Mouse (Mus musculus): ENCODE results near the gene Ablim1. TPM values are rescaled to one million over a fixed set of nuclear protein-coding genes. Genes with fewer than 3 reads are reported as not detected.
A peak's percentile ranks its signal among the peaks of the same experiment; 100 is the strongest.

Ablim1 gene
- polyA plus RNA-seq, 1 experiment = 110 TPM

DNA sequence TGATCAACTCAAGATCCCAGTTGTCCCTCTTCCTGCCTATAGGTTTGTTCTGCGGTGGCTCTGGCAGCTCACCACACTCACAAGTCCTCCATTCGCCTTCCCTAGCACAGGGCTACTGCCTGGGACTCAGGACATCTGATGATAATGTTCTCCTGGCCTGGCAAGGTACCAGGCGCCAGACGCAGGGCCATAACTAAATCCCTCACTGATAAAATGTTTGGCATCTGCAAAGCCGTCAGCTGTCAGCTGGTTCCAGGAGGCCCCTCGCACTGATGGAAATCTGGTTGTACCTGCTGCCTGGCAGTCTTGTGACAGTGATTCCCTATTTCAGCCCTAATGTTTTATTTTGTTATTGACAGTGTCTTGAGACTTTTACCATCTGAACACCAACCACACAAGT lies 74.5 kb downstream of the Ablim1 start:
- H3K27ac ChIP-seq (ENCODE audit: insufficient read depth, low read length) = peak overlapping the region; percentile 97
- peak; percentile 59 for DNase-seq
- H3K27me3 ChIP-seq (ENCODE audit: control insufficient read depth, insufficient read depth, low read length) = no peaks in the 10 kb centered on the region

DNA sequence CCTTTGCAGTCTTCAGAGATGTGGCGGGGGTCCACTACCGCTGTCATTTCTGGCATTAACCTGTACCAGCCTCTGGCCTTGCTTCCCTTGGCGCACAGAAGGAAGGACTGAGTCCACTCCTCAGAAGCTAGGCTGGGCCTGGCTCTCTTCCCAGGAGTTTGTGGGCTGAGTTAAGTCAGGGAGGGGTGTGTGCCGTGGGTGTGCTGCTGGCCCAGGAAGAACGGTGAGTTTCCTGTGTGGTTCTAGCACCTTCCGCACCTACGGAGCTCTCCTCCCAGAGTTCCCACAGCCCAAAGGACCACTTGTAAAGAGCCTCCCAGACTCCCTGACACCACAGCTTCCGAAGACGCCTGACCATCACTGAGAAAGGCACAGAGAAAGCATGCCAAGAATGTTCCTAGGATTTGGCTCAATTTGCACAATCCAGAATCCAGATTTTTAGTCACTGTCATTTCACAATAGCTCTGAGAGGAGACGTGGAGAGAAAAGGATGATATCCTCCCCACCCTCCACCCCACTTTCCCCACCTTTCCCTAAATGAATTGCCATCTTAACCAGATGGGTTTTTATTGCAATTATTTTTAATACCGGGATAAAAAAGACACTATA lies 75.4 kb downstream of the Ablim1 start:
- TF ChIP-seq CTCF (IDR thresholded peaks at IDR 0.05; ENCODE audit: borderline replicate concordance, insufficient read depth, low read depth, low read length) (no peak), POLR2A (IDR thresholded peaks at IDR 0.05; ENCODE audit: borderline replicate concordance, insufficient read depth, low read length) (0 out of 2 replicates have a peak, but pooled peaks have one; percentile 39)
- DNase-seq = peak; percentile 90 to 92
- peak overlapping the region; percentile 97 for H3K27ac ChIP-seq (ENCODE audit: insufficient read depth, low read length)
- peaks cover 35% of the 10 kb centered on the region for H3K4me1 ChIP-seq (ENCODE audit: control insufficient read depth, insufficient read depth, low read length)
- peak overlapping the region; percentile 74 for H3K4me3 ChIP-seq (replicated peaks; ENCODE audit: insufficient read depth, low read depth, low read length)
- WGBS = 5% methylated on average over 11 of the region's 11 CpGs
- no peaks in the 10 kb centered on the region for H3K27me3 ChIP-seq (ENCODE audit: control insufficient read depth, insufficient read depth, low read length)

More for the DNA sequence above, 74.5 kb downstream of the Ablim1 start:
- WGBS = 24% methylated on average over 6 of the region's 6 CpGs
- Histone ChIP-seq H3K4me1 (ENCODE audit: control insufficient read depth, insufficient read depth, low read length) (peaks cover 32% of the 10 kb centered on the region), H3K4me3 (replicated peaks; ENCODE audit: insufficient read depth, low read depth, low read length) (no peak overlapping the region)
- TF ChIP-seq CTCF (IDR thresholded peaks at IDR 0.05; ENCODE audit: borderline replicate concordance, insufficient read depth, low read depth, low read length) = no peak
- no peak for TF ChIP-seq POLR2A (IDR thresholded peaks at IDR 0.05; ENCODE audit: borderline replicate concordance, insufficient read depth, low read length)

DNA sequence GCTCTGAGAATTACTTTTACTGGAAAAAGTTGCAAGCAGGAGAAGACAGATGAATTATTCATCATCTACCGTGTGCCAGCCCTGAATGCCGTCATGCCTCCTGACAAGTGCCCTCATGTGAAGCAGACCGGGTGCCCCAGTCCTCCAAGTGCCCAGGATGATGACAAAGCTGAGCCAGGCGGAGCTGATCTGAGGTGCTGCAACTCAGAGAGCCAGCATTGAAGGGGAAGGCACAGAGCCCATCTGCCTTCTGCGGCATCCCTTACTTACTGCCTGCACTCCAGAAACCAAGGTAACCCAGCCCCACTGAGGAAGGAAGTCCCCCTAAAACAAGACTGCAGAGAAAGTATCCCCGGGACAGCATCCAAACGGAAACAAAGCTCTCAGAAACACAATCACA lies 76.3 kb downstream of the Ablim1 start:
- WGBS = 5% methylated on average over 7 of the region's 7 CpGs
- peak; percentile 83 to 91 for DNase-seq
- Histone ChIP-seq H3K4me3 (replicated peaks; ENCODE audit: insufficient read depth, low read depth, low read length) (peak overlapping the region; percentile 74), H3K27me3 (ENCODE audit: control insufficient read depth, insufficient read depth, low read length) (no peaks in the 10 kb centered on the region), H3K27ac (ENCODE audit: insufficient read depth, low read length) (peak overlapping the region; percentile 97), H3K4me1 (ENCODE audit: control insufficient read depth, insufficient read depth, low read length) (peaks cover 37% of the 10 kb centered on the region)
- TF ChIP-seq POLR2A (IDR thresholded peaks at IDR 0.05; ENCODE audit: borderline replicate concordance, insufficient read depth, low read length) (peak; percentile 78), CTCF (IDR thresholded peaks at IDR 0.05; ENCODE audit: borderline replicate concordance, insufficient read depth, low read depth, low read length) (no peak)

DNA sequence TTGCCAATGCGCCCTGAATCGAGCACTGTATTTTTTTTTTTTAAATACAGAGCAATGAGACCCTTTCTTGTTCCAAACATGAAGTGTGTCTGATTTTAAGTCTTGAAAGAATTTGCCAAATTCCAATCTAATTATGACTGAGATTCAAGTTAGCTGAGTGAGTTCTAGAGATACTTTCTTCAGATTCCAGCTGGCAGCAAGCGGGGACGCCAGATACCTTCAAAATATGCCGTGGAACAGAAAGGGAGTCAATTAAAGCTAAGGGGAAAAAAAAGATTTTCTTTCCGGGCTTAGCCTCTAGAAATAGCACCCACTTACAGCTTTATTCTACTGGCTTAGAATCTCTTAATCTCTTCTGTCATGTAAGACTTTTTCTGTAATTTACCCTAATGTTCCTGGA lies 77.2 kb downstream of the Ablim1 start:
- Histone ChIP-seq H3K27ac (ENCODE audit: insufficient read depth, low read length) (no peak overlapping the region; the same call in 1 of the 2 replicates), H3K4me3 (replicated peaks; ENCODE audit: insufficient read depth, low read depth, low read length) (peak overlapping the region; percentile 74), H3K4me1 (ENCODE audit: control insufficient read depth, insufficient read depth, low read length) (peaks cover 36% of the 10 kb centered on the region), H3K27me3 (ENCODE audit: control insufficient read depth, insufficient read depth, low read length) (no peaks in the 10 kb centered on the region)
- WGBS = 36% methylated on average over 6 of the region's 6 CpGs
- TF ChIP-seq POLR2A (IDR thresholded peaks at IDR 0.05; ENCODE audit: borderline replicate concordance, insufficient read depth, low read length) (no peak), CTCF (IDR thresholded peaks at IDR 0.05; ENCODE audit: borderline replicate concordance, insufficient read depth, low read depth, low read length) (no peak)
- DNase-seq = no peak

DNA sequence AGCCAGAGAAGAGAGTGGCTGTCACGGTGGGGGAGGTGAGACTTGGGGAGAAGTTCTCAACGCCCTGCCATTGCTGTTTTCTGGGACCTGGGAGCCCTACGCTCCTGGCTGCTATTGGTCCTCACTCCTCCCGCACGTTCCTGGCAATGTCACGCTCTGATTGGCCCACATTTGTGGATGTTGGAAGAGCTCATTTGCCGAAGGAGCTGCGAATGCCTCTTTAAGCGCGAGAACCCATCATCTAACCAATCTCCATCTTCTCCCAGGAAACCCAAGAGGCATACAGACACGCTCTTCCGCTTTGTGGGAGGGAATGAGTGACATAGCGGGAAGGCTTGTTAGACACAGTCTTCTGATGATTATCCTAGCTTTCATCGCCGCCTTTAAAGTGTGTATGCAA lies 78.1 kb downstream of the Ablim1 start:
- Histone ChIP-seq H3K4me1 (ENCODE audit: control insufficient read depth, insufficient read depth, low read length) (peaks cover 35% of the 10 kb centered on the region), H3K27ac (ENCODE audit: insufficient read depth, low read length) (peak overlapping the region; percentile 77), H3K4me3 (replicated peaks; ENCODE audit: insufficient read depth, low read depth, low read length) (peak overlapping the region; percentile 53), H3K27me3 (ENCODE audit: control insufficient read depth, insufficient read depth, low read length) (no peaks in the 10 kb centered on the region)
- peak; percentile 71 to 81 for DNase-seq
- TF ChIP-seq CTCF (IDR thresholded peaks at IDR 0.05; ENCODE audit: borderline replicate concordance, insufficient read depth, low read depth, low read length) = no peak
- TF ChIP-seq POLR2A (IDR thresholded peaks at IDR 0.05; ENCODE audit: borderline replicate concordance, insufficient read depth, low read length) = peak; percentile 23; the same call in 1 of the 2 replicates
- WGBS = 33% methylated on average over 15 of the region's 15 CpGs

DNA sequence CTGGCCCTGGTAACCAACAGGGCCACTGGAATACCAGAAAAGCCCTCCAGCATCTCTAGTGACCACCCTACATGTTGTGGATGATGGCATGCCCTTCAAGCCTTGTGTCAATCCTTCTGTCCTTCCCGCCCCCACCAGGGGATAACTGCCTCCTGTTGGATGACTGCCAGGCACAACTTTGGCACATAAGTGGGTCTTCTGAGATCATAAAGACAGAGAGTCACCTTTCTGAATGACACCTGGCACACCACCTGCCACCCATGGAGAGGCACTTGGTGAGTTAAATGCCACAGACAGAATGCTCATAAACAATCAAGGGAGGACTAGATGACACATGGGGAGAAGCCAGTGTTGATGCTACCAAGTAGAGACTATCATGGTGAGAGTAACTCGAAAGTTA lies 78.8 kb downstream of the Ablim1 start:
- Histone ChIP-seq H3K4me3 (replicated peaks; ENCODE audit: insufficient read depth, low read depth, low read length) (no peak overlapping the region), H3K27ac (ENCODE audit: insufficient read depth, low read length) (peak overlapping the region; percentile 77), H3K27me3 (ENCODE audit: control insufficient read depth, insufficient read depth, low read length) (no peaks in the 10 kb centered on the region), H3K4me1 (ENCODE audit: control insufficient read depth, insufficient read depth, low read length) (peaks cover 30% of the 10 kb centered on the region)
- peak; percentile 72 to 75 for DNase-seq
- 15% methylated on average over 2 of the region's 2 CpGs for WGBS
- no peak for TF ChIP-seq POLR2A (IDR thresholded peaks at IDR 0.05; ENCODE audit: borderline replicate concordance, insufficient read depth, low read length)
- no peak for TF ChIP-seq CTCF (IDR thresholded peaks at IDR 0.05; ENCODE audit: borderline replicate concordance, insufficient read depth, low read depth, low read length)

DNA sequence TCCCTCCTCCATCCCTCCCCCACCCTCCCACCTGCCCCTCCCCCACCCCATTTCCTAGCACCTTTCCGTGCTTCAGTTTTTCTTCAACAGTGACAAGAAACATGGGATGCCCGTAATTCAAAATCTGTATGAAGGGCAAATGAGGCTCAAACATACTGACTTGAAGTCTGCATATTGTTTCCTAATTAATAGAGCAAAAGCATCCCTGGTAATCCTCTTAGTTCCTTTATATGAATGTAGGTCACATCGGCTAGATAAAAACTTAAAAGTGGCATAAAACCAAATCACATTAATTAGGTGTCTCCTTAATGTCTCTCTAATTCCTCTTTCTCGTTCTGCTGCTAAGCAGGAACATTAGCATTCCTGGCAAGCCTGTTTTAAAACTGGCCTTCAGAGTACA lies 83.7 kb downstream of the Ablim1 start:
- 41% methylated on average over 4 of the region's 4 CpGs for WGBS
- no peaks in the 10 kb centered on the region for H3K27me3 ChIP-seq (ENCODE audit: control insufficient read depth, insufficient read depth, low read length)
- no peak for DNase-seq
- TF ChIP-seq POLR2A (IDR thresholded peaks at IDR 0.05; ENCODE audit: borderline replicate concordance, insufficient read depth, low read length) (no peak), CTCF (IDR thresholded peaks at IDR 0.05; ENCODE audit: borderline replicate concordance, insufficient read depth, low read depth, low read length) (no peak)
- H3K4me1 ChIP-seq (ENCODE audit: control insufficient read depth, insufficient read depth, low read length) = peaks cover 29% of the 10 kb centered on the region
- no peak overlapping the region for H3K4me3 ChIP-seq (replicated peaks; ENCODE audit: insufficient read depth, low read depth, low read length)
- H3K27ac ChIP-seq (ENCODE audit: insufficient read depth, low read length) = no peak overlapping the region

DNA sequence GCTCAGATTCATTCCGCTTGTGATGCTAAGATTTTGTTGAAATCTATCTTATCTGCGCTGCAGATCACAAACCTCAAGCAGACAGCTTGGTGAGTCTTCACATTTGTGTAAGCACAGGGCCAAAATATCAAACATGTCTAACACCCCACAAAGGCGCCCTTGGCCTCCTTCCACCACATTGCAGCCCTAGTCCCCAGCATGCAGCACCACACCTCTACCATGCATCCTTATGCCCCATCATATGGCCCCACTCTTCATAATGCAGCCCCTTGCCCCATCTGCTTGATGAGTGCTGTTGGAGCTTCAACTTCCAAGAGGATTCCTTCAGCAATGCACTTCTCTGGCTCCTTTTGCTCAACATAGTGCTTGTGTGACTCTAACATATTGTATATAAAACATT lies 85.6 kb downstream of the Ablim1 start:
- DNase-seq = peak in 1 of 2 experiments; percentile 41
- H3K27ac ChIP-seq (ENCODE audit: insufficient read depth, low read length) = no peak overlapping the region
- H3K27me3 ChIP-seq (ENCODE audit: control insufficient read depth, insufficient read depth, low read length) = no peaks in the 10 kb centered on the region
- H3K4me3 ChIP-seq (replicated peaks; ENCODE audit: insufficient read depth, low read depth, low read length) = no peak overlapping the region
- 68% methylated on average over 3 of the region's 3 CpGs for WGBS
- peaks cover 22% of the 10 kb centered on the region for H3K4me1 ChIP-seq (ENCODE audit: control insufficient read depth, insufficient read depth, low read length)
- TF ChIP-seq POLR2A (IDR thresholded peaks at IDR 0.05; ENCODE audit: borderline replicate concordance, insufficient read depth, low read length) (no peak), CTCF (IDR thresholded peaks at IDR 0.05; ENCODE audit: borderline replicate concordance, insufficient read depth, low read depth, low read length) (no peak)

Measured in cerebellum, adult 2 months (tissue).